In genomic region chr12:40199302-40199701, GRCm38 (mm10) we compare ENCODE assay signal across 10 mouse cellular contexts. TPM values are rescaled to one million over a fixed set of nuclear protein-coding genes. Genes with fewer than 3 reads are reported as not detected.
A peak's percentile ranks its signal among the peaks of the same experiment; 100 is the strongest.
DNase-seq lines count a peak whose midpoint lies in the region; ATAC-seq lines count a peak whose summit lies in the region.
"Had no signal": no experiment of that assay in that cellular context is flagged by ENCODE, and none has a peak within 500 bp of the region (broad histone marks: within the 10 kb centered on the region; RNA-seq: fewer than 3 reads in every experiment).

Gene Lsmem1 (minus strand): TSS chr12:40199490.

- DNase-seq in kidney, postnatal 14 days: no peak
- peak; percentile 37 for DNase-seq in CD4-positive, CD25-positive, alpha-beta regulatory T cell, adult 2 months (ENCODE audit: low read depth, low spot score)
- no peak for DNase-seq in gastrocnemius, postnatal 10 days
- DNase-seq in cerebellum, adult 9-11 months: no peak
- no peak for DNase-seq in ovary, postnatal 10 days (ENCODE audit: low spot score)

- no peak within 1 kb of the TSS for H3K27ac ChIP-seq in kidney, embryonic 14.5 days (ENCODE audit: low read depth, low read length)
- H3K27ac ChIP-seq in hindbrain, embryonic 16.5 days (ENCODE audit: low read depth, low read length): no peak within 1 kb of the TSS
- H3K27ac ChIP-seq in midbrain, embryonic 13.5 days: no peak within 1 kb of the TSS
- H3K27ac ChIP-seq: liver, embryonic 15.5 days had no signal

- no peaks in the 10 kb centered on the region for H3K4me1 ChIP-seq in kidney, embryonic 14.5 days (ENCODE audit: control insufficient read depth, insufficient read depth, low read length)
- H3K4me1 ChIP-seq in hindbrain, embryonic 16.5 days (ENCODE audit: control insufficient read depth, insufficient read depth, low read depth, low read length): no peaks in the 10 kb centered on the region
- no peaks in the 10 kb centered on the region for H3K4me1 ChIP-seq in midbrain, embryonic 13.5 days (replicated peaks)
- H3K4me1 ChIP-seq: liver, embryonic 15.5 days had no signal

- 0 out of 2 replicates have a peak, but pooled peaks have one; percentile 39 for ATAC-seq in kidney, embryonic 14.5 days (ENCODE audit: low FRiP score, low TSS enrichment)
- ATAC-seq in hindbrain, embryonic 16.5 days: peak; percentile 67
- ATAC-seq in midbrain, embryonic 13.5 days: no peak

- peaks cover 28% of the 10 kb centered on the region for H3K36me3 ChIP-seq in kidney, embryonic 14.5 days (ENCODE audit: control insufficient read depth, insufficient read depth, low read length)
- H3K36me3 ChIP-seq in hindbrain, embryonic 16.5 days (ENCODE audit: control insufficient read depth, insufficient read depth, low read length): peaks cover 10% of the 10 kb centered on the region
- peaks cover 24% of the 10 kb centered on the region for H3K36me3 ChIP-seq in midbrain, embryonic 13.5 days

- H3K27me3 ChIP-seq in kidney, embryonic 14.5 days (ENCODE audit: control insufficient read depth, insufficient read depth, low read length): no peaks in the 10 kb centered on the region
- no peaks in the 10 kb centered on the region for H3K27me3 ChIP-seq in hindbrain, embryonic 16.5 days (replicated peaks; ENCODE audit: control insufficient read depth, insufficient read depth, low read length)
- no peaks in the 10 kb centered on the region for H3K27me3 ChIP-seq in midbrain, embryonic 13.5 days
- H3K27me3 ChIP-seq: liver, embryonic 15.5 days had no signal

- WGBS in kidney, embryonic 14.5 days: 77% methylated on average over 8 of the region's 8 CpGs
- 82% methylated on average over 8 of the region's 8 CpGs for WGBS in hindbrain, embryonic 16.5 days
- 88% methylated on average over 8 of the region's 8 CpGs for WGBS in midbrain, embryonic 13.5 days

- no peak within 1 kb of the TSS for H3K9ac ChIP-seq in kidney, embryonic 14.5 days (ENCODE audit: low read depth, low read length)
- H3K9ac ChIP-seq in hindbrain, embryonic 16.5 days (ENCODE audit: low read depth, low read length): no peak within 1 kb of the TSS
- H3K9ac ChIP-seq in midbrain, embryonic 13.5 days (replicated peaks): no peak within 1 kb of the TSS
- H3K9ac ChIP-seq: liver, embryonic 15.5 days had no signal

- H3K9me3 ChIP-seq in kidney, embryonic 14.5 days (ENCODE audit: control insufficient read depth, low read length): no peaks in the 10 kb centered on the region
- no peaks in the 10 kb centered on the region for H3K9me3 ChIP-seq in hindbrain, embryonic 16.5 days (ENCODE audit: control insufficient read depth, low read length)
- no peaks in the 10 kb centered on the region for H3K9me3 ChIP-seq in midbrain, embryonic 13.5 days
- H3K9me3 ChIP-seq: liver, embryonic 15.5 days had no signal

- no peak within 1 kb of the TSS for H3K4me2 ChIP-seq in kidney, embryonic 14.5 days (replicated peaks; ENCODE audit: low read depth, low read length)
- no peak within 1 kb of the TSS for H3K4me2 ChIP-seq in hindbrain, embryonic 16.5 days (ENCODE audit: low read length)
- no peak within 1 kb of the TSS for H3K4me2 ChIP-seq in midbrain, embryonic 13.5 days (replicated peaks)
- H3K4me2 ChIP-seq: liver, embryonic 15.5 days had no signal

- H3K4me3 ChIP-seq in kidney, embryonic 14.5 days (ENCODE audit: low read length): no peak within 1 kb of the TSS
- no peak within 1 kb of the TSS for H3K4me3 ChIP-seq in hindbrain, embryonic 16.5 days (ENCODE audit: low read length)
- H3K4me3 ChIP-seq in midbrain, embryonic 13.5 days (replicated peaks): no peak within 1 kb of the TSS
- H3K4me3 ChIP-seq: liver, embryonic 15.5 days had no signal

RNA-seq across cellular contexts. Expression of gene Lsmem1, which starts in this region (rescaled TPM):
- polyA plus RNA-seq in kidney, embryonic 14.5 days (2014; fragmentation: Nextera tagmentation; extraction: Ambion mirVana): not detected in 2 replicates
- 10 to 100 TPM; 40.8 to 45.7 TPM for total RNA-seq in gastrocnemius, postnatal 10 days (2021)
- 0.16 TPM in 1 of 2 replicates, not detected in the other for polyA plus RNA-seq in hindbrain, embryonic 16.5 days (2015; fragmentation: Nextera tagmentation; extraction: Ambion mirVana)
- polyA plus RNA-seq in midbrain, embryonic 13.5 days (2015; fragmentation: Nextera tagmentation; extraction: Ambion mirVana): not detected in 2 replicates
- polyA plus RNA-seq: gonadal fat pad, adult 2 months had no signal

Comparison
In these comparisons a context has a peak if more than half of its experiments do, and no peak if none do; other contexts are left out.
1. Peak in ATAC-seq in kidney, embryonic 14.5 days; RNA of the gene not detected or under 1 TPM.
2. Peak in ATAC-seq in hindbrain, embryonic 16.5 days; RNA of the gene not detected or under 1 TPM.